Mouse (Mus musculus) spleen, adult 2 months (tissue): Measurements from ENCODE around the gene Vax2.

Experiments
- CTCF ChIP-seq: fragments of 200-500 bp; IDR thresholded peaks from 2 replicates; pipeline ENCODE4 v1.5.1; 2011; ENCODE audit warnings: mild to moderate bottlenecking, inconsistent platforms; ENCODE audit not compliant: insufficient read depth, insufficient read length, insufficient replicate concordance; ENCODE audit errors: extremely low read depth
- POLR2A ChIP-seq: fragments of 200-500 bp; IDR thresholded peaks from 2 replicates; pipeline ENCODE4 v1.6.1; 2011; ENCODE audit warnings: low read depth, low read length, inconsistent platforms

GRCm38 (mm10) chr6:83711725-83712475, 836 bp downstream of the Vax2 start:
- TF ChIP-seq POLR2A (no peak), CTCF (no peak)
